ENCODE assay signal across 28 mouse cellular contexts in genomic region chr7:82993136-82993535, GRCm38 (mm10).
A peak's percentile ranks its signal among the peaks of the same experiment; 100 is the strongest.
DNase-seq lines count a peak whose midpoint lies in the region; ATAC-seq and TF ChIP-seq lines count a peak whose summit lies in the region.
"Had no signal": no experiment of that assay in that cellular context is flagged by ENCODE, and none has a peak within 500 bp of the region (broad histone marks: within the 10 kb centered on the region; RNA-seq: fewer than 3 reads in every experiment).

No protein-coding gene starts in this region.

- H3K27ac ChIP-seq in embryonic fibroblast, embryonic 13.5 days (ENCODE audit: insufficient read depth, low read length), result peak overlapping the region; percentile 23
- H3K27ac ChIP-seq in left cerebral cortex, adult 2 months, result no peak overlapping the region
- H3K27ac ChIP-seq in midbrain, embryonic 14.5 days (replicated peaks; ENCODE audit: low read depth, low read length), result no peak overlapping the region
- H3K27ac ChIP-seq: forebrain, embryonic 10.5 days; heart, embryonic 10.5 days; hindbrain, embryonic 15.5 days; layer of hippocampus, adult 2 months; limb, embryonic 13.5 days; liver, embryonic 13.5 days; midbrain, embryonic 13.5 days; neural tube, embryonic 13.5 days had no signal

- no peak for TF ChIP-seq POLR2A in embryonic fibroblast, embryonic 13.5 days (IDR thresholded peaks at IDR 0.05; ENCODE audit: low read depth, low read length)

- peak; percentile 47 for DNase-seq in left cerebral cortex, adult 11 months (ENCODE audit: low spot score)
- DNase-seq in left cerebral cortex, postnatal 4 days, result no peak
- peak; percentile 29 to 41 for DNase-seq in left cerebral cortex, adult 2 months (ENCODE audit: extremely low spot score in 1 of 2, low spot score in 2 of 2)
- peak; percentile 49 for DNase-seq in right cerebral cortex, postnatal 25 days
- no peak for DNase-seq in midbrain, embryonic 14.5 days
- DNase-seq in adrenal gland, postnatal 4 days (ENCODE audit: low spot score in 2 of 2), result no peak
- DNase-seq: adrenal gland, postnatal 36 days; B cell, adult 2 months; cerebellum, adult 18-20 months; cerebellum, postnatal 36 days; kidney, postnatal 14 days; layer of hippocampus, postnatal 36 days; liver, embryonic 13.5 days; lung, adult 2 months; thymus, adult 18-20 months had no signal

- H3K36me3 ChIP-seq in midbrain, embryonic 14.5 days (ENCODE audit: control insufficient read depth, insufficient read depth, low read length), result no peaks in the 10 kb centered on the region
- H3K36me3 ChIP-seq: forebrain, embryonic 10.5 days; G1E; heart, embryonic 10.5 days; hindbrain, embryonic 15.5 days; limb, embryonic 13.5 days; liver, embryonic 13.5 days; midbrain, embryonic 13.5 days; neural tube, embryonic 13.5 days had no signal

- H3K4me3 ChIP-seq in embryonic fibroblast, embryonic 13.5 days (ENCODE audit: insufficient read depth, low read length), result no peak overlapping the region
- H3K4me3 ChIP-seq in left cerebral cortex, adult 2 months, result no peak overlapping the region
- H3K4me3 ChIP-seq in midbrain, embryonic 14.5 days (replicated peaks; ENCODE audit: low read depth, low read length), result no peak overlapping the region
- H3K4me3 ChIP-seq: forebrain, embryonic 10.5 days; heart, embryonic 10.5 days; hindbrain, embryonic 15.5 days; layer of hippocampus, adult 2 months; limb, embryonic 13.5 days; liver, embryonic 13.5 days; megakaryocyte, embryonic 14.5 days; midbrain, embryonic 13.5 days; neural tube, embryonic 13.5 days had no signal

- ATAC-seq in midbrain, embryonic 14.5 days (ENCODE audit: low FRiP score, low TSS enrichment), result no peak
- ATAC-seq: forebrain, embryonic 16.5 days; midbrain, embryonic 13.5 days; Patski had no signal

- no peak overlapping the region for H3K9ac ChIP-seq in midbrain, embryonic 14.5 days (replicated peaks; ENCODE audit: low read length)
- H3K9ac ChIP-seq: hindbrain, embryonic 15.5 days; limb, embryonic 13.5 days; liver, embryonic 13.5 days; midbrain, embryonic 13.5 days; neural tube, embryonic 13.5 days had no signal

- WGBS in midbrain, embryonic 14.5 days, result 91% methylated on average over 5 of the region's 5 CpGs

- no peaks in the 10 kb centered on the region for H3K9me3 ChIP-seq in midbrain, embryonic 14.5 days (ENCODE audit: control insufficient read depth, low read length)
- H3K9me3 ChIP-seq: forebrain, embryonic 10.5 days; G1E; heart, embryonic 10.5 days; hindbrain, embryonic 15.5 days; limb, embryonic 13.5 days; liver, embryonic 13.5 days; midbrain, embryonic 13.5 days; neural tube, embryonic 13.5 days had no signal

- H3K4me2 ChIP-seq in midbrain, embryonic 14.5 days (ENCODE audit: low read length), result no peak overlapping the region
- H3K4me2 ChIP-seq: hindbrain, embryonic 15.5 days; limb, embryonic 13.5 days; liver, embryonic 13.5 days; midbrain, embryonic 13.5 days; neural tube, embryonic 13.5 days had no signal

- no peaks in the 10 kb centered on the region for H3K27me3 ChIP-seq in midbrain, embryonic 14.5 days (ENCODE audit: control insufficient read depth, insufficient read depth, low read length)
- H3K27me3 ChIP-seq: CH12.LX; hindbrain, embryonic 15.5 days; limb, embryonic 13.5 days; liver, embryonic 13.5 days; midbrain, embryonic 13.5 days; neural tube, embryonic 13.5 days had no signal

- intact Hi-C loops in left cerebral cortex, postnatal 4 days (cut with DNase I), result no loop called here
- intact Hi-C loops in left cerebral cortex, adult 2 months (cut with DNase I), result loop anchor here (1.0 to 2.0 kb wide), 4 partner anchors 22 to 388 kb away; partner anchors contain the start of gene Mex3b

- TF ChIP-seq CTCF in embryonic fibroblast, embryonic 13.5 days (IDR thresholded peaks at IDR 0.05; ENCODE audit: borderline replicate concordance, insufficient read depth, low read length), result no peak
- no peak for TF ChIP-seq CTCF in left cerebral cortex, adult 2 months (IDR thresholded peaks at IDR 0.05)

- peaks cover 4% of the 10 kb centered on the region; the same call in 1 of the 2 replicates for H3K4me1 ChIP-seq in embryonic fibroblast, embryonic 13.5 days (ENCODE audit: control insufficient read depth, insufficient read depth, low read length)
- no peaks in the 10 kb centered on the region for H3K4me1 ChIP-seq in midbrain, embryonic 14.5 days (ENCODE audit: control insufficient read depth, insufficient read depth, low read length)
- H3K4me1 ChIP-seq: forebrain, embryonic 10.5 days; heart, embryonic 10.5 days; hindbrain, embryonic 15.5 days; limb, embryonic 13.5 days; liver, embryonic 13.5 days; midbrain, embryonic 13.5 days; neural tube, embryonic 13.5 days had no signal

Comparison
In these comparisons a context has a peak if more than half of its experiments do, and no peak if none do; other contexts are left out.
1. DNase-seq: peak in left cerebral cortex, adult 11 months (single experiment), left cerebral cortex, adult 2 months (2 of 2) and right cerebral cortex, postnatal 25 days (single experiment); none in left cerebral cortex, postnatal 4 days (single experiment), midbrain, embryonic 14.5 days (single experiment) and adrenal gland, postnatal 4 days (0 of 2).